Mouse (Mus musculus): Measurements from ENCODE around the gene Tinagl1.

The Tinagl1 gene

DNA sequence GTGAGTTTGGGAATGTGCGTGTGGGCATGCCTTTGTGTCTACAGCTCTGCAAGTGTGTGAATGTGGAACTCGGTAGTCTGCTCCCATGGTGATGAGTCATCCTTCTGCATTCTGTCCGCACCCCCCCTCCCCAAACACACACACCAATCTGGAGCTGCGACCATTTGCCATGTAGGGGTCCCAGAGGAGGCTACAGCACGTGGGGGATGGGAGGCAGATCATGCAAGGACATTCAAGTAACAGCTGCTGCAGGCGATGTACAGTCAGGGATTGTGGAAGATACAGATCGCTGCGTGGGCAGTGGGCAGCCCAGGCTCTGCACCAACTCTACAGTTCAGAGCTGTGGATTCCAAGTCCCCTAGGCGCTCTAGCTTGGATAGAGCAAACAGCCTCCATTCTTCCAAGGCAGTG, 33.9 kb downstream of the Tinagl1 start:
- peak; percentile 29 for DNase-seq (ENCODE audit: low spot score)

DNA sequence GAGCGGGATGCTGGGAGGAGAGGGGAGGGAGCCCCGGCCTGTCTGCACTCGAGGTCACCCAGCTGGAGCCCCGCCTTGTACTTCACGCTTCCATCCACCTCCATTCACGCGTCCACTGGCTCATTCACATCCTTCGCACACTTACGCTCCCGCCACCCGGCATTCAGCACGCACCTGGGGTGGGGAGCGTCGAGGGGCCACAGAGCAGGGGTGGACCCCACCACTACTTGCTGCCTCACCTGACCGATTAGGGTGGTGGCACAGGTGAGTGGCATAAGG, 35.8 kb downstream of the Tinagl1 start, which contains the start of gene Hcrtr1:
TSS of gene Hcrtr1 (minus strand) at position 146 of the 279 bp plus-strand sequence.
- no peak for DNase-seq (ENCODE audit: low spot score)

DNA sequence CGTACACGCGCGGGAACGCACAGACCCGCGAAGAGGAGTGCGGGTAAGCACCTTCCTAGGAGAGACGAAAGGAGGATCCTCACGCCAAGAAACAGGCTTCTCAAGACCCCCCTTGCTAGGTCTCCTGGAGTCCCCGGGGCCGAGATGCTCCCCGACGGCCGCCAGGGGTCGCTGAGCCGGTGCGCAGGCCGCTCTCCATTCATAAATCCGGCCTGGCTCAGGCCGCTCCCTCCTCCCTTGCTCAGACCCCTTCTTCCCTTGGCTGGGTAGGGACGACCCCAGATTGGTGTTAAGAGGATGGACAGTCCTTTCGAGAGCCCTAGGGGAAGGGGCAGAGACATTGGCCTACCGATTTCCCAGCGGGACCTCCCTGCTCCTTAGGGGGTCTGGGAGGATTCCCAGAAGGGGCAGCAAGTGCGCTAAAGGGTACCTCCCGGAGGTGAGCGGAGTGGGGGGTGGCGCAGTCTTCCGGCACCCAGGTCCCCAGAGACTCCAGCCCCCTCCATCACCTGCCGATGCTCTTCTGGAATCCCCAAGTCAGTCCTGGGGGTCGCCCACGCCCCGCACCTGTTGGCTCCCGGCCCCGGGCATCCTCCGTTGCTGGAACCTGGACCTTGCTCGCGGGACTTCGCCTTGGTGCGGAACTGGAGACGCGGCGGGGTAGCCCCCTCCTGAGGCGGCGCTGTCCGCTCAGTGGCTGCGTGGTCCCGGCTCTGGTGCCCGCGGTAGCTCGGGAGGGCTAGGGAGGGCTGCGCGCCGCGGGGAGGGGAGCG, 36.3 kb downstream of the Tinagl1 start:
- DNase-seq (ENCODE audit: low spot score): no peak

DNA sequence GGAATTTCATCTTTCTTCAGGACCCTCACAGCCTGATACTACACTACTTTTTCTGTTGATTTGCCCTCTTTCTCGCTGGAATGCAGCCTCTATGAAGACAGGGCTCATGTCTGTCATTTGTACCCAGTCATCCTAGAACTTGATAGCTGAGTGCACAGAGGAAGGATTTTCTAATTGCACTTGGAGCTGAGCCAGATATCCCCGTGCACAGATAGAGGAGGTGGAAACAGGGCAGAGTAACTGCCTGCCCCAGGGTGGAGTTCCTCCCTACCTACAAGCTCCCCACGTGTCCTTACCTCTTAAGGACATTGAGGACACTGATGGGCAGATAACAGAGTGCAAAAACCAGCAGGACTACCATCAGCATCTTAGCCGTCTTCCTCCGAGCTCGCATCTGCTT, 41.5 kb downstream of the Tinagl1 start:
- DNase-seq (ENCODE audit: low spot score): no peak

DNA sequence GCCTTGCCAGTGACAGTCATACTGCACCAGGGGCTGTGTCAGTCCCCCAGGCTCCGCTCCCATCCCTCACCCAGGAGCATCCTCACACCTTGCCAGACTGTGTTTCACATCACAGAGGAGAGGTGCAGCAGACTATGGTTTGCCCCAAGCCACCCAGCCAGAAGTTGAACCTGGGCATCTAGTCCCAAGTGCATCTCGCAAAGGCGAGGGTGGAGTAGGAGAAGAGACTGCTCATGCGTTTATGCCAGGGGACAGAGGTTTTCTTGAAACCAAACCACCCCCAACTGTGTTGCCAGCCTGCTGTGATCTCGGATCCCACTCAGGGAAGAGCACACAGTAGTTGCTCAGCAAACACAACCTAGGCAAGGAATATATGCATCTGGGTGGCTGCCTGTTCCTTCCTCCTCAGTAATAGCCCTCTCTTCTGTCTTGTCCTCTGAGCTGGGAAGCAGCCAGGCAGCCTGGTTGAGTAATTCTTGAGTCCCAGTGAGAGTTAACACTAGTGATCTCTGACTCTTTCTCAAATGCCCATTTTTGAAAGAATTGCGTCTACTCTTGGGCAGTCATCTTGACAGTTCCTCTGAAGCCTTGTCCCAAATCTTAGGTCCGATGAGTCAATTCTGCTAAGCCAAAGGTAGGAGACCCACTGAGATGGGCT, 43.3 kb downstream of the Tinagl1 start:
- no peak for DNase-seq (ENCODE audit: low spot score)

DNA sequence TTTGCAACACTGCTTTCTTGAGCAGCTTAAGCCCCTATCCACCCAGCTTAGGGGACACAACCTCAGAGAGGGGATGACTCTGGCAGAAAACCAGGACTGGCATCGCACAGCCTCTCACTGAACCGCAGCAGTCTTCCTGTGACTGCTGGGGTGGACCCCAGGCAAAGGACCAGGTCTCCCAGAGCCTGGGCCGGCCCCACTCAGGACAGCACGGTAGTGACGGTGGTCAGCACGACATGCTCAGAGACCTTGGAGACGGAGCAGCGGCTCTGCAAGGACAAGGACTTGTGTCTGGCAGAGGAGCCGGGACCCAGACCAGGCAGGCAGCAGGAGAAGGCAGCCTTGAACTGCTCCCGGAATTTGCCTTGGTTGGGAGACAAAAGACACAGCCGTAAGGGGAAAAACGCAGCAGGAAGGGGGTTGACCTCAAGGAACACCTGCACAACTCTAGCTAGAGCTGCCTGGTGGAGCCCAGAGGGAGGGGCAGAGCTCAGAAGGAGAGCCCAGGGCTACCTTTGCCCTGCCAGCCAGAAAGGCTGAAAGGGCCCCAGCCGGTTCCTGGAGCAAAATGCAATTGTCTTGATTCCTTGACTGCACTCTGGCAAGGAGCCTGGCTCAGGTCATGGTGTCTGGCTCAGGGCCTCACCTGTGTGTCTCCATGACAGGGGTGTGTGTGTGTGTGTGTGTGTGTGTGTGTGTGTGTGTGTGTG, 44.1 kb downstream of the Tinagl1 start:
- no peak for DNase-seq (ENCODE audit: low spot score)

DNA sequence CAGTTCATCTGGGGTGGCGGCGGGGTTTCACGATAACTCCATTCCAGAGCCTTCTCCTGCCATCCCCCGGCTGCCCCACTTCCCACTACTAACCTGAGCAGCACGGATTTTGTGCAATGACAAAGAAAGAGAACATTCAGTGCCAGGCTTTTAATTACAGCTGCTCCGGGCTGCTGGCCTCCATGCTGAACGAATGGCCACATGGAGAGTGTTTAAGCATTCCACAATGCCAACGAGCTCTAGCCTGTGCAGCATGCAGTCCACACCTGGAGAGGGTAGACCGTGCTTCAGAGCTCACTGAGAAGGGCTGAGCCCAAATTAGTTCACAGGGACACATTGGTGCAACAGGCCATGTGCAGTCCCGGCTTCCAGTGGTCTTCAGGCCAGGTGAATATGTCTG, 44.8 kb downstream of the Tinagl1 start:
- no peak for DNase-seq (ENCODE audit: low spot score)

DNA sequence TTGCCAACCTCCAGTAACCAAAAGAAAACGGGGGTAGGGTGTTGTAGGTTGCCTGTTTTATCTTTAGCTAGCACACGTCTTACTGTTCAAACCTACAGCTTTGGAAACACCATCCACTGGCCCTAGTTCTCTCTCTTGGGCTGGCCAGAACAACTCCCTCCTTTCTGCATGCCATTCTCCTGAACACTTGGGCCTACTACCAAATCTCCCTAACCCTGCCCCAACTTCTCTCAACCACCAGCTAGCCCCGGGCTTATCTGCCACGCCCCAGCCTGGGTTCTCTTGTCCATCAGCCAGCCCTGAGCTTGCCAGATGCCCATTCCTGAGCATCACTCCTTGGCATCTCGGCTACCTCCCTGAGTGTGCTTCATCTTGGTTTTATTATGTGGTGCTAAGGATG, 46.0 kb downstream of the Tinagl1 start:
- DNase-seq (ENCODE audit: low spot score): no peak

DNA sequence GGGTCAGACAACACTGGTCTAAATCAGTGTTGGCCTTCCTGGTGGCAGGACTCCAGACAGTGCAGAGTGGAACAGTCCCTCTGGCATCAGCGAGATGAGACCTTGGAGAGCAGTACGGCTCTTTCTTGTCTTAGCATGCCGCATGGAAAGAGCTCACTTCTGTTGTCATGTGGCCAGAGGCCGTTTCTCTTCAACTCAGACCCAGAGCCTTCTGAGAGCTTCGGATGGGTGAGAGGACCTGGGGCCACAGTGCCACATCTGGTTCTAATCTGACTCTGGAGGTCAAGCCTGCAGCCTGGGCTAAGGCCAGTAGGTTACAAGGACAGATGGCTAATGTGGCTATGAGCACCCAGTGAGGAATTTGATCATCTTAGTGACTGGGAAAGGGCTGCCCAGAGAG, 49.0 kb downstream of the Tinagl1 start:
- DNase-seq (ENCODE audit: low spot score): no peak

DNA sequence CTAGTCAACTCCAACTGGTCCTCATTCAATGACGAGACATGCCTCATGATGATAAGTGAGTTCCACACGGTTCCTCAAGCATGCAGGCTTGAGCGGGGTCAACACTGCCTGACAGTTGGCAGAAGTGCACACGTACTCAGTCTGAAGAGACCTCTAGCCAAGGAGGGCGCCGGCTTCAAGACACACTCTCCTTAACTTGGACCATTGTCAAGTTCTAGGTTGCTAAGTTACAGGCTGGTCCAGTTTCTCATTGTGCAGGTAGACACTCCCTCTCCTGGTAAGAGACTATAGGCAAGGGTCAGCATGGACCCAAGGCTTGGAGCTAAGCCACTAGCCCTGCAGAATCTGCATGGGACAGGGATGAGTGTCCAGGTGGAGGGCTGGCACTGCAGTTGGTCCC, 49.8 kb downstream of the Tinagl1 start:
- DNase-seq (ENCODE audit: low spot score): no peak

DNA sequence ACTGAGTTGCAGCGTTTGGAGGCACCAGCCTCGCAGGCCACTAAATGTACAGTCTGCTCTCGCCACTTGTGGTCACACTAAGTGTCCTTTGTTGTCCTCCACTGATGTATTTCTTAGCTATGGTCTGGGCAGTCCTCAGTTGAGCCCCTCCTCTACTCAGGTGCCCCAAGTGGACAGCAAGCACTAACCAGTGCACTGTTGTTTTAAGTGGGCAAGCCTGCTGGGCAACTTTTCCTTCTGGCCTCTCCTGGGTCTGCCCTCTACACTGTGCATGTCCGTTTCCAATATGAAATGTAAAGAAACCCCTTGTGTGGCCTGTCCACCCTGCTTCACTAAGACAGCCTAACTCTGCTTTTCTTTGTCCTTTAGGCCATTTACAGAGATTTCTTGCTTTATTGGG, 50.8 kb downstream of the Tinagl1 start:
- DNase-seq (ENCODE audit: low spot score): no peak

DNA sequence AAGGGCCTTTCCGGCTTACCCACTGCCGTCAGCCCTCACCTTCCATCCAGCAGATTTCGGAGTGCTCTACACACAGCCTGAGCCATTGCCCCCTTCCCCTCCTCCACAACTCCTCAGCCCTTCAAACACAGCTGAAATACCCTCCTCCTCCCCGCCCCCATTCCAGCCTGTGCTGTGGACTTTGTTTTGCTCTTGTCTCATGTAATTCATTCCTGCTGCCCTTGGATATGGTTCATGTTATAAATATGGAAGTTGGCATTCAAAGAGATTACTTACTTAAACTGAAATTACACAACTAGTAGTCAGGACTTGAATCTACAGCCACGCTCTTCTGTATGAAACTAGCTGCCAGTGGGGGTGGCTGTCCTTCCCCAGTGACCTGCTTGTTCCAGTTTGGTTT, 51.9 kb downstream of the Tinagl1 start:
- DNase-seq (ENCODE audit: low spot score): no peak

DNA sequence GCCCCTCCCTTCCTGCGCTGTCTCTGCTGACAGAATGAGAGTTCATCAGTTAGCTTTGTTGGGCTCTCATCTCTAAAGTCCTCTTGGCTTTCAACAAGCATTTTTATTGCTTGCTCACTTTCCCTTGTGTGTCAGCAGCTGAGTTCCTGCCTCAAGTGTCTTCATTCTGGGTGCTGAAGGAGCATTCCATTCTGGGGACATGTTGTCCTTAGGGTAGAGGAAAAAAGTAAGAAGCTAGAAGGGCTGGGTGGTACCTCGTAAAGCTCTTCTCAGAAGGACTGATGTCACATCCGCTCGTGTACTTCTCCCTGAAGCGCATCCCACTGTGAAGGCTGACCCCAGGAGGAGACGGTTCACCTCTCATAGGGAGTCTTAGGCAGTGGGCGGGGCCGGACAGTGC, 53.4 kb downstream of the Tinagl1 start:
- no peak for DNase-seq (ENCODE audit: low spot score)

DNA sequence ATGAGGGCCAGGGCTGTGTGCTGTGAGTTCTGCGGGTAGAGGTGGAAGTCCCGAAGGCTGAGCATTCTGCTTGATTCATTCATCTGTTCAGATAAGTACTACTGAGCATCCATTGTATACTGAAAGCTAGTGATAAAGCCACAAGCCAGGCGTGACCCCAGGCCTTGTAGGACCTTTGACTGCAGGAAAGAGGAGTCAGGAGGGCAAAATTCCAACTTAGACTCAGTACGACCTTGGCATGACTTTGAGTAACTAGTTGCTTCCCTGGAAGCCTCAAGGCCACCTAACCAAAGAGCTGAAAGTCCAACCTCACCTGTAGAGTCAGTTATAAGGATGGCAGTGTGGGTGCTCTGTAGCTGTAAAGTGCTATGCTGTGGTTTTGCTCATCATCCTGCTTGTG, 54.2 kb downstream of the Tinagl1 start:
- DNase-seq (ENCODE audit: low spot score): no peak
